Mouse (Mus musculus): ENCODE results near the gene G3bp2.
A peak's percentile ranks its signal among the peaks of the same experiment; 100 is the strongest.

The G3bp2 gene

GRCm38 (mm10) chr5:92098351-92099109, 15.0 kb upstream of the G3bp2 start:
- no peak for DNase-seq

- DNase-seq, result no peak
These were observed 14.3 kb upstream of the G3bp2 start for GRCm38 (mm10) chr5:92097779-92098178.

GRCm38 (mm10) chr5:92096786-92097185, 13.3 kb upstream of the G3bp2 start:
- no peak for DNase-seq

- DNase-seq, result no peak
These were observed 10.5 kb upstream of the G3bp2 start for GRCm38 (mm10) chr5:92094062-92094415.

GRCm38 (mm10) chr5:92093263-92094061, 9.9 kb upstream of the G3bp2 start:
- DNase-seq, result no peak

- no peak for DNase-seq
These were observed 4.0 kb upstream of the G3bp2 start for GRCm38 (mm10) chr5:92087469-92087868.

GRCm38 (mm10) chr5:92085821-92086550, 2.5 kb upstream of the G3bp2 start:
- no peak for DNase-seq

GRCm38 (mm10) chr5:92085246-92085645, 1.7 kb upstream of the G3bp2 start:
- no peak for DNase-seq

GRCm38 (mm10) chr5:92082821-92083401, 608 bp downstream of the G3bp2 start:
- DNase-seq, result peak; percentile 73

- DNase-seq, result no peak
These were observed 2.2 kb downstream of the G3bp2 start for GRCm38 (mm10) chr5:92081326-92081725.

- no peak for DNase-seq
These were observed 3.1 kb downstream of the G3bp2 start for GRCm38 (mm10) chr5:92080400-92080799.

GRCm38 (mm10) chr5:92079304-92079703, 4.2 kb downstream of the G3bp2 start:
- no peak for DNase-seq

- no peak for DNase-seq
These were observed 4.8 kb downstream of the G3bp2 start for GRCm38 (mm10) chr5:92078751-92079150.

GRCm38 (mm10) chr5:92076273-92076672, 7.2 kb downstream of the G3bp2 start:
- DNase-seq, result no peak

GRCm38 (mm10) chr5:92074061-92074460, 9.5 kb downstream of the G3bp2 start:
- DNase-seq, result no peak

GRCm38 (mm10) chr5:92063192-92063591, 20.3 kb downstream of the G3bp2 start:
- no peak for DNase-seq

GRCm38 (mm10) chr5:92052866-92053265, 30.7 kb downstream of the G3bp2 start:
- DNase-seq, result no peak

GRCm38 (mm10) chr5:92050419-92050818, 33.1 kb downstream of the G3bp2 start:
- no peak for DNase-seq

- DNase-seq, result no peak
These were observed 39.7 kb downstream of the G3bp2 start, which contains the start of gene Cdkl2 for GRCm38 (mm10) chr5:92043783-92044182. Gene Cdkl2, minus strand, starts transcription at chr5:92043883.

- peak; percentile 96 for DNase-seq
These were observed 40.9 kb downstream of the G3bp2 start for GRCm38 (mm10) chr5:92042377-92043348.

GRCm38 (mm10) chr5:92019960-92020359, 63.6 kb downstream of the G3bp2 start:
- DNase-seq, result no peak

- DNase-seq, result no peak
These were observed 71.8 kb downstream of the G3bp2 start for GRCm38 (mm10) chr5:92011756-92012155.
